ENCODE assay signal across 20 mouse cellular contexts in the genomic region with DNA sequence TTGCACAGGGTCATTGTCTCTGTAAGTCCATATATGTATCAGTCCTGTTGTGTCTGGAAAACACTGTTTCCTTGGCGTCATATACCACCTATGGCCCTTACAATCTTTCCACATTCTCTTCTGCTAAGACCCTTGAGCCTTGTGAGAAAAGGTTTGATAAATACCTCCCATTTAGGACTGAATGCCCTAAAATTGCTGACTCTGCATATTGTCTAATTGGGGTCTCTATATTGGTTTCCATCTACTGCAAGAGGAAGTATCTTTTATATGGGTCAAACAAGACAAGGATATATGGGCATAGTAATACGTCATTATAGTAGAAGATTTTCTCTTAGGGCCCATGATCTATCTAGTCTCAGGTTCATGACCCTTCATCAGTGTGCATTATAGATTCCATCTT.
A peak's percentile ranks its signal among the peaks of the same experiment; 100 is the strongest.
DNase-seq lines count a peak whose midpoint lies in the region; ATAC-seq and TF ChIP-seq lines count a peak whose summit lies in the region.
"Had no signal": no experiment of that assay in that cellular context is flagged by ENCODE, and none has a peak within 500 bp of the region (broad histone marks: within the 10 kb centered on the region; RNA-seq: fewer than 3 reads in every experiment).

No protein-coding gene starts in this region.

- no peak overlapping the region for H3K4me3 ChIP-seq in hindbrain, embryonic 11.5 days (ENCODE audit: low read depth, low read length)
- no peak overlapping the region for H3K4me3 ChIP-seq in hindbrain, embryonic 10.5 days
- no peak overlapping the region for H3K4me3 ChIP-seq in CH12.LX (replicated peaks in 1 of 3; ENCODE audit: low read depth in 2 of 3, low read length in 2 of 3, poor library complexity in 1 of 3)
- no peak overlapping the region for H3K4me3 ChIP-seq in ES-E14 (ENCODE audit: insufficient read depth in 1 of 2, low read depth in 1 of 2, low read length in 2 of 2, poor library complexity in 1 of 2, severe bottlenecking in 1 of 2)
- H3K4me3 ChIP-seq in MEL (ENCODE audit: control insufficient read depth in 1 of 2, insufficient read depth in 1 of 2, low read depth in 2 of 2, low read length in 2 of 2): no peak overlapping the region
- H3K4me3 ChIP-seq in limb, embryonic 10.5 days: no peak overlapping the region
- no peak overlapping the region for H3K4me3 ChIP-seq in midbrain, postnatal 0 days (ENCODE audit: low read depth, low read length)

- in situ Hi-C loops in CH12.LX (cut with MboI; ENCODE audit: low pct_ligation_motif_present, low pct_unique_long_range_greater_than_20kb, low sequenced_read_pairs): no loop called here
- in situ Hi-C loops in ES-E14 (cut with MboI; ENCODE audit: low sequenced_read_pairs in 2 of 2, unreplicated experiment in 2 of 2): no loop called here

- TF ChIP-seq CTCF in CH12.LX (conservative IDR thresholded peaks at IDR 0.05 in 1 of 2, IDR thresholded peaks at IDR 0.05 in 1 of 2; ENCODE audit: low read depth in 2 of 2, low read length in 2 of 2) (no peak), MEL (IDR thresholded peaks at IDR 0.05 in 2 of 3, conservative IDR thresholded peaks at IDR 0.05 in 1 of 3; ENCODE audit: control insufficient read depth in 1 of 3, insufficient read depth in 1 of 3, low read depth in 2 of 3, low read length in 3 of 3, poor library complexity in 1 of 3, severe bottlenecking in 1 of 3) (no peak)
- no peak for TF ChIP-seq CTCF in midbrain, postnatal 0 days (IDR thresholded peaks at IDR 0.05)

- H3K9ac ChIP-seq in hindbrain, embryonic 11.5 days (ENCODE audit: low read depth, low read length): no peak overlapping the region
- H3K9ac ChIP-seq in CH12.LX (ENCODE audit: insufficient read depth, low read depth) (no peak overlapping the region), ES-E14 (ENCODE audit: insufficient read depth, low read depth, low read length, poor library complexity, severe bottlenecking) (no peak overlapping the region), MEL (ENCODE audit: control insufficient read depth, low read depth, low read length, poor library complexity, severe bottlenecking) (no peak overlapping the region)
- H3K9ac ChIP-seq in midbrain, postnatal 0 days (replicated peaks; ENCODE audit: low read length, poor library complexity, severe bottlenecking): no peak overlapping the region

- TF ChIP-seq POLR2A in CH12.LX (IDR thresholded peaks at IDR 0.05; ENCODE audit: low read depth, low read length) (no peak), MEL (IDR thresholded peaks at IDR 0.05; ENCODE audit: control insufficient read depth in 1 of 2, insufficient read depth in 1 of 2, low read depth in 1 of 2, low read length in 2 of 2, poor library complexity in 1 of 2) (no peak)

- H3K4me1 ChIP-seq in hindbrain, embryonic 11.5 days (replicated peaks; ENCODE audit: control insufficient read depth, insufficient read depth, low read length): no peaks in the 10 kb centered on the region
- H3K4me1 ChIP-seq in hindbrain, embryonic 10.5 days (replicated peaks): no peaks in the 10 kb centered on the region
- no peaks in the 10 kb centered on the region for H3K4me1 ChIP-seq in CH12.LX (ENCODE audit: control insufficient read depth in 1 of 2, insufficient read depth in 2 of 2)
- H3K4me1 ChIP-seq in ES-E14 (ENCODE audit: control insufficient read depth in 2 of 2, insufficient read depth in 2 of 2, low read length in 2 of 2, poor library complexity in 1 of 2): no peaks in the 10 kb centered on the region
- H3K4me1 ChIP-seq in MEL (ENCODE audit: control insufficient read depth in 1 of 2, insufficient read depth in 2 of 2, low read length in 2 of 2): no peaks in the 10 kb centered on the region
- no peaks in the 10 kb centered on the region for H3K4me1 ChIP-seq in limb, embryonic 10.5 days
- H3K4me1 ChIP-seq in midbrain, postnatal 0 days (ENCODE audit: insufficient read depth, low read length): no peaks in the 10 kb centered on the region

- dilution Hi-C loops in CH12.LX (cut with MboI; ENCODE audit: extremely low pct_ligation_motif_present, extremely low pct_unique_long_range_greater_than_20kb, low sequenced_read_pairs): no loop called here

- TF ChIP-seq RAD21 in CH12.LX (IDR thresholded peaks at IDR 0.05; ENCODE audit: low read depth, low read length) (no peak), MEL (IDR thresholded peaks at IDR 0.05; ENCODE audit: low read depth, low read length) (no peak)

- no peaks in the 10 kb centered on the region for H3K27me3 ChIP-seq in hindbrain, embryonic 11.5 days (ENCODE audit: control insufficient read depth, insufficient read depth, low read length)
- H3K27me3 ChIP-seq in hindbrain, embryonic 10.5 days (ENCODE audit: insufficient read depth, poor library complexity, severe bottlenecking): no peaks in the 10 kb centered on the region
- H3K27me3 ChIP-seq in CH12.LX (replicated peaks): no peaks in the 10 kb centered on the region
- H3K27me3 ChIP-seq in MEL (ENCODE audit: control insufficient read depth in 1 of 2, insufficient read depth in 2 of 2, low read length in 2 of 2): no peaks in the 10 kb centered on the region
- H3K27me3 ChIP-seq in limb, embryonic 10.5 days (ENCODE audit: low read depth, poor library complexity, severe bottlenecking): no peaks in the 10 kb centered on the region
- no peaks in the 10 kb centered on the region for H3K27me3 ChIP-seq in midbrain, postnatal 0 days (ENCODE audit: insufficient read depth, low read length)
- H3K27me3 ChIP-seq: Patski had no signal

- H3K79me2 ChIP-seq in CH12.LX (replicated peaks; ENCODE audit: control insufficient read depth, extremely low read depth, insufficient read depth, poor library complexity, severe bottlenecking) (no peaks in the 10 kb centered on the region), MEL (ENCODE audit: control insufficient read depth, insufficient read depth, low read length, poor library complexity) (no peaks in the 10 kb centered on the region)

- TF ChIP-seq EP300 in CH12.LX (IDR thresholded peaks at IDR 0.05; ENCODE audit: low read length) (no peak), MEL (IDR thresholded peaks at IDR 0.05; ENCODE audit: low read depth in 1 of 2, low read length in 2 of 2) (no peak)

- H3K27ac ChIP-seq in hindbrain, embryonic 11.5 days (ENCODE audit: low read depth, low read length): no peak overlapping the region
- no peak overlapping the region for H3K27ac ChIP-seq in hindbrain, embryonic 10.5 days
- H3K27ac ChIP-seq in CH12.LX (ENCODE audit: insufficient read depth, low read depth): no peak overlapping the region
- H3K27ac ChIP-seq in ES-E14 (ENCODE audit: insufficient read depth, low read depth, low read length, poor library complexity, severe bottlenecking): no peak overlapping the region
- H3K27ac ChIP-seq in MEL (ENCODE audit: control insufficient read depth, low read depth, low read length): no peak overlapping the region
- H3K27ac ChIP-seq in limb, embryonic 10.5 days: no peak overlapping the region
- H3K27ac ChIP-seq in midbrain, postnatal 0 days (ENCODE audit: low read depth, low read length): no peak overlapping the region

- no peak overlapping the region for H3K4me2 ChIP-seq in hindbrain, embryonic 11.5 days (replicated peaks; ENCODE audit: low read depth, low read length)
- H3K4me2 ChIP-seq in CH12.LX (ENCODE audit: insufficient read depth, low read depth, poor library complexity, severe bottlenecking): no peak overlapping the region
- H3K4me2 ChIP-seq in midbrain, postnatal 0 days (ENCODE audit: low read depth, low read length, poor library complexity, severe bottlenecking): no peak overlapping the region

- ATAC-seq in hindbrain, embryonic 11.5 days (ENCODE audit: low FRiP score): 0 out of 2 replicates have a peak, but pooled peaks have one; percentile 25
- ATAC-seq in midbrain, postnatal 0 days (ENCODE audit: low FRiP score): no peak
- ATAC-seq: activated CD4-positive, CD25-positive, alpha-beta regulatory T cell, adult 4 months; CD4-positive, CD25-positive, alpha-beta regulatory T cell, adult 4 months; Patski had no signal

- DNase-seq in hindbrain, embryonic 11.5 days (ENCODE audit: low spot score): no peak
- no peak for DNase-seq in hindbrain, embryonic 10.5 days (ENCODE audit: low spot score)
- DNase-seq in CH12.LX (ENCODE audit: extremely low read depth): no peak
- DNase-seq in ES-E14 (ENCODE audit: low read depth, low spot score): no peak
- no peak for DNase-seq in MEL (ENCODE audit: low read depth, low spot score)
- no peak for DNase-seq in B cell, adult 2 months
- DNase-seq in limb, embryonic 10.5 days (ENCODE audit: low spot score): no peak
- DNase-seq in midbrain, postnatal 0 days (ENCODE audit: low spot score): no peak
- DNase-seq: adrenal gland, postnatal 10 days; adrenal gland, postnatal 25 days; cerebellum, adult 11 months; cerebellum, adult 11-12 months; cerebellum, adult 18-20 months; cerebellum, adult 2 months; cerebellum, adult 8-10 months; cerebellum, adult 9-10 months had no signal

- no peaks in the 10 kb centered on the region for H3K36me3 ChIP-seq in hindbrain, embryonic 11.5 days (ENCODE audit: control insufficient read depth, insufficient read depth, low read length)
- H3K36me3 ChIP-seq in hindbrain, embryonic 10.5 days: no peaks in the 10 kb centered on the region
- H3K36me3 ChIP-seq in CH12.LX (replicated peaks in 1 of 2; ENCODE audit: control insufficient read depth in 1 of 2, insufficient read depth in 1 of 2, low read length in 1 of 2) (no peaks in the 10 kb centered on the region), ES-E14 (ENCODE audit: control insufficient read depth, insufficient read depth, low read length, poor library complexity, severe bottlenecking) (no peaks in the 10 kb centered on the region), MEL (ENCODE audit: control insufficient read depth in 1 of 2, insufficient read depth in 2 of 2, low read length in 2 of 2) (no peaks in the 10 kb centered on the region)
- no peaks in the 10 kb centered on the region for H3K36me3 ChIP-seq in limb, embryonic 10.5 days
- H3K36me3 ChIP-seq in midbrain, postnatal 0 days (ENCODE audit: insufficient read depth, low read length): no peaks in the 10 kb centered on the region
- H3K36me3 ChIP-seq: G1E had no signal

- 87% methylated on average over 2 of the region's 2 CpGs for WGBS in hindbrain, embryonic 11.5 days
- WGBS in hindbrain, embryonic 10.5 days: 89% methylated on average over 2 of the region's 2 CpGs
- 89% methylated on average over 2 of the region's 2 CpGs for WGBS in limb, embryonic 10.5 days
- 92% methylated on average over 2 of the region's 2 CpGs for WGBS in midbrain, postnatal 0 days

- no peaks in the 10 kb centered on the region for H3K9me3 ChIP-seq in hindbrain, embryonic 11.5 days (ENCODE audit: control insufficient read depth, low read length)
- no peaks in the 10 kb centered on the region for H3K9me3 ChIP-seq in hindbrain, embryonic 10.5 days
- H3K9me3 ChIP-seq in CH12.LX (replicated peaks; ENCODE audit: low read length) (peaks cover 23% of the 10 kb centered on the region), ES-E14 (ENCODE audit: control insufficient read depth, insufficient read depth, low read depth, low read length) (no peaks in the 10 kb centered on the region), MEL (replicated peaks; ENCODE audit: insufficient read depth, low read length) (no peaks in the 10 kb centered on the region)
- no peaks in the 10 kb centered on the region for H3K9me3 ChIP-seq in limb, embryonic 10.5 days (replicated peaks)
- no peaks in the 10 kb centered on the region for H3K9me3 ChIP-seq in midbrain, postnatal 0 days (ENCODE audit: low read length)
- H3K9me3 ChIP-seq: G1E had no signal

TF ChIP-seq in MEL, 35 proteins besides CTCF, POLR2A, EP300 and RAD21 (continues in another document):
- no peak for TF ChIP-seq ZNF384 (IDR thresholded peaks at IDR 0.05; ENCODE audit: low read depth, low read length)
- no peak for TF ChIP-seq USF1 (IDR thresholded peaks at IDR 0.05; ENCODE audit: low read depth, low read length)
